Mouse (Mus musculus): ENCODE data around the gene Parp6.

Parp6 gene

GRCm38 (mm10) chr9:59616622-59617306 lies at the start of gene Parp6:
Gene Parp6 (plus strand): TSS chr9:59617284.
- peak; percentile 100 for DNase-seq

DNA sequence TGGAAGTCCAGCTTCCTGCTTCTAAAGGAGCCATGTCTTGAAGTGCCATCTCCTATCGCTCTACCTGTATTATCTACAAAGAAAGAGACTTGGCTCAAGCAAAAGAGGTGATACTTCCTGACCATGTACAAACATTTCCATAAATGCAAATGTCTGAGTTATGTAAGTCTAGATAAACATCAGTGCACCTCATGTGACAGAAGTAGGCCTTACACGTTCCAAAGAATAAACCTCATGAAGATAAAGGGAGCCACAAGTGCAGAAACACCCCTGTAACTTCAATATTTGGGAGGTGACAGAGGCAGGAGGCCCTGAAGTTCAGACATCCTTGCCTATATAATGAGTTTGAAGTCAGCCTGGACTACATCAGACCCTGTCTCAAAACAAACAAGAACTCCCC lies 45.2 kb upstream of the Parp6 start:
- no peak for DNase-seq

- no peak for DNase-seq
Observed at GRCm38 (mm10) chr9:59577401-59577800, 39.7 kb upstream of the Parp6 start.

- peak; percentile 91 to 95 for DNase-seq
Observed at GRCm38 (mm10) chr9:59577844-59578504, 39.1 kb upstream of the Parp6 start, which contains the start of gene Celf6. Gene Celf6 (plus strand): TSS chr9:59577917.

- DNase-seq = no peak
Observed at GRCm38 (mm10) chr9:59578505-59578867, 38.6 kb upstream of the Parp6 start.

GRCm38 (mm10) chr9:59584871-59585308 lies 32.2 kb upstream of the Parp6 start:
- DNase-seq = peak; percentile 69 to 79

DNA sequence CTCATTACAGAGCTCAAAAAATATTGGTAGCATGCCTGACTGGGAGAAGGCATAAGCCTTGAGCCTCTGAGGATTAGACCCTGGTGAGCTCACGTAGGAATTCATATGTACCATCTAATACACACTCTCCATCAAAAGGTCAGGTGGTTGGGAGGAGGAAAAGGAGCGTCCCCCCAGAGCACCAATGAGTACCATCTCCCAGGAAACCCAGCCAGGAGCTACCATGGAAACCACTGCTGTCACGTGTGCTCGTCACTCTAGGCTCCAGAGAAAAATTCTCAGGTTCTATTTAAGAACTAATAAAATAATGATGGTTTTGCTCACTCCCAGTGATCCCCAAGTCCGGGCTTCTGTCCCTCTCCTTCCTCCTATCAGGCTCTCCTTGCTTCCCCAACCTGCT lies 28.8 kb upstream of the Parp6 start:
- DNase-seq = no peak

GRCm38 (mm10) chr9:59588710-59589671 lies 28.1 kb upstream of the Parp6 start:
- no peak for DNase-seq

DNA sequence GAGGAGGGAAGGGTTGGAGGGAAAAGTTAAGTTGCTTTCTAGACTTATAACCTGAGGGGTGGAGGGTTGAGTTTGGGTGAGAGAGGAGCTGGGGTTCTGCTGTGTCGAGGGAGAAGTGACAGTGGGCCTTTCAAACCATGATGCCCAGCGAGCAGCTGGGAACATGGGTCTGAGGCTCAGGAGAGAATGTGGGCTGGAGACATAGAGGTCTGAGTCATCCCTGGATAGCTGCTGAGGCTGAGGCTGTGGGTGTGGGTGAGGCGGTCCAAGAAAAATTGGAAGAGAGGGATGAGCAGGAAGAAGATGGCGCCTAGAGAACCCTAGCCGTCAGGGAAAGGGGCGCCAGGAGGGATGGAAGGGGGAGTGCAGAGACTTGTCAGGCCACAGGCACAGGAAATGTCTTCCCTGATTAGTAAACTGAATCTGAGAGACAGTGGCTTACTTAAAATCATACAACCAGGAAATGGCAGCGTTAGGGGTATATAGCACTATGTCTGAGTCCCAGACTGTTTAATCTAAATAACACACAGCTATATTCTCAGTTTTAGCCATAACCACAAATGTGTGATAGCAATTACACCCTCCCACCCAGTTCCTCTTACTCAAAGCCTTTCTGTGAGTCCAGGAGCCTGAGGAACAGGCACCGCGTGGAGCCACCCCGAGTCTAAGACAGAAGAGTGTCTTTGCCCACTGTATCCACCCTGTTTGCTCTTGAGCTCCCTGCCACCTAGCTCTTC lies 27.2 kb upstream of the Parp6 start:
- no peak for DNase-seq

DNA sequence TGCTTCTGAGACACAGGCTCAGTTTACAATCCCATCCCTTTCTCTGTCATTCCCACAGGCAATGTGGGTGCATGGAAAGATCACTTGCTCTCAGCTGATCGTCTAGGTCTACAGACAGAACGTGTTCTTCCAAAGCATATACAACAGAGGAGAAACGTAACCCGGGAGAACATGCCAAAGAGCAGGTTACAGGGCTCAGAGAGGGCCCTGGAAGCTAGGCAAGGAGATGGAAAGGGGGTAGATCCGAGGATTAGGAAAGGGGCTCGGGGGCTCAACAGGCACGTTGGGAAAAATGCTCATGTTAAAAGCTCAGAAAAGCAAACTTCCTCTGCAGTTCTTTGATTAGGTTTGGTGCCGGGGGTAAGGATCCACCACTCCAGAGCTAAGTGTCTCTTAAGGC lies 15.4 kb upstream of the Parp6 start:
- DNase-seq = no peak

DNA sequence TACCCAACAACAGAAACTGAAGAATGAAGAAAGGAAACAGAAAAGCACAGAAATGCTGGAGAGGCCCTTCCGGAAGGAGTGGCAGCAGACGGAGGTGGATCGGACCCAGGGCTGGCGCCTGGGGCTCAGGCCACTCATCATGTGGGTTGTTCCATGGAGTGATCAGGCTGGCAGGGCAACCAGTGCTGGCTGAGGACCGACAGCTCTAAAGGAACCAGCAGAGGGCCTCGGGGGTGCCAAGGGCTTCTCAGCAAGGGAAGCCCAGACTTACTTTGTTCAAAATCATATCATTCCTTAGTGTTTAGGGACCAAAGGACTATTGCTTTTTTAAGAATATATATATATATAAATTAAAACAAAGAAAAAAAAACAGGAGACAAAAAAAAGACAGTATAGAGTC lies 11.1 kb upstream of the Parp6 start:
- no peak for DNase-seq

DNA sequence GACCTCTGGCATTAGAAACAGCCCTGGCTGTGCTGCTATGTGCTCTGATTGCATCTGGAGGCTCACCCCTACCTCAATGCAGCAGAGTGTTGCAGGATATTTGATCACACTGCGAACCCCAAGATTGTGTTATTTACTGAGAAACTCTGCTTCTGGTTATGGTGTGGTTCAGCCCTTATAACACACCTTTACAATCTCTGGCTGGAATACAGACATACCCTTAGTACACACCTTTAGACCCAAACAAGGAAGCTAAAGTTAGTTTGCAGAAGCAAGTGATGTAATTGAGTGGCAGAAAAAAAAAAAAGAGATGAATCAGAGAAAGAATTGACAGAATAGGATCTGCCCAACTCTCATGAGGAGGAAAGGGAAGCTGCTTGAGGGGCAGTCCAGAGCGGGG lies 6.1 kb upstream of the Parp6 start:
- DNase-seq = no peak

DNA sequence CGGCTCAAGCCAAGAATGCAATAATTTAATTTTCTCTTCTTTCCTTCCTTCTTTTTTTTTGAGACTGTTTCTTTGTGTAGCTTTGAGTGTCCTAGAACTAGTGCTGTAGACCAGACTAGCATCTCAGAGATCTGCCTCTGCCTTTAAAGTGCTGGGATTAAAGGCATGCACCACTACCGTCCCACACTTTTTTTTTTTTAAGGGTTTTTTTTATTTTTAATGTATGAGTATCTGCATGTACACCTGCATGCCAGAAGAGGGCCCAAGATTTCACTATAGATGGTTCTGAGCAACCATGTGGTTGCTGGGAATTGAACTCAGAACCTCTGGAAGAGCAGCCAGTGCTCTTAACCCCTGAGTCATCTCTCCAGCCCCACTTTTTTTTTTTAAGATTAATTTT lies 1.3 kb upstream of the Parp6 start:
- no peak for DNase-seq

- DNase-seq = no peak
Observed at GRCm38 (mm10) chr9:59617307-59617973, 356 bp downstream of the Parp6 start.

- no peak for DNase-seq
Observed at GRCm38 (mm10) chr9:59638372-59638771, 21.3 kb downstream of the Parp6 start.

DNA sequence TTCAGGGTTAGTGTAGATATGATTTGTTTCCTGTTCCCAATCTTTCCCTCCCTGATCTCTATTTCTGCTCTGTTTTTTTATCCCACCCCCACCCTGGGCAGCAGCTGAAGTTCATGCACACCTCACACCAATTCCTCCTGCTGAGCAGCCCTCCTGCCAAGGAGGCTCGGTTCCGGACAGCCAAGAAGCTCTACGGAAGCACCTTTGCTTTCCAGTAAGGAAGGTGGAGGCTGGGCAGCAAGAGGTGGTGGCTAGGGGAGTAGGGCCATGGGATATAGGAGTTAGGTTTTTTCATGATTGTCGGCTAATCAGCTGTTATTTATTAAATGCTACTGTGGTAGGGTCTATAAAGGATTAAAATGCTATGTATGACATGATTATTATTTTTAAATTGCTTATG lies 22.9 kb downstream of the Parp6 start:
- no peak for DNase-seq

- DNase-seq = no peak
Observed at GRCm38 (mm10) chr9:59641320-59641719, 24.2 kb downstream of the Parp6 start.

GRCm38 (mm10) chr9:59649911-59650310 lies 32.8 kb downstream of the Parp6 start:
- no peak for DNase-seq

GRCm38 (mm10) chr9:59653371-59653770 lies 36.3 kb downstream of the Parp6 start:
- DNase-seq = peak in 1 of 2 experiments; percentile 22

GRCm38 (mm10) chr9:59654450-59654983 lies 37.4 kb downstream of the Parp6 start:
- DNase-seq = no peak

DNA sequence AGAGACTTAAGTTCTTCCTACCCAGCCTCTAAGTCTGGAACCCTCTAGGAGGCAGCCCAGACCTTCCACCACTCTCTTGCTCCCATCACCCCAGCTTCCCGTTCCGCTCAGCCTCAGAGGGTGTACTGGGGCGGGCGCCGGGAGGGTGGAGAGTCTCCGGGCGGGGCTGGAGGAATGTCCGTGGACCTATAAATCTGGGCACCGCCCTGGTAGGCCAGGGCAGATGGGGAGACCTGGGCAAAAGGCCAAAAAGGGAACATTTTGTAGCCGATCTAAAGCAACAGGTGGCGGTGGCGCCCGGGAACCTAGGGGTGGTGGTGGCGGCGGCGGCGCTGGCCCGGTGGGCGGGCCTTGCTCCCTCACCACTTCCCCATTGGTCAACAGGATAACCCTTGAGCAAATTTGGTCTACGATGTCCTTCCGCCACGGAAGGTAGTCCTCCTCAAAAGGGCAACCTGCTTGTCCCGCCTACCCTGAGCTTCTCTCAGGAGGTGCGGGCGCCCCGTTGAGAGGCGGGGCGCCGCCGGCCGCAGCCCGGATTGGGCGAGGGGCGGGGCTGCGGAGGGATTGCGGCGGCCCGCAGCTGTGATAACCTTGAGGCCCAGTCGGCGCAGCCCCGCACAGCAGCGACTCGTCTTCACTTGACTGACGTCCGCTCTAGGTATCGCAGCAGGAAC lies 39.0 kb downstream of the Parp6 start, which contains the start of gene Pkm:
Pkm (plus strand) TSS at position 411 of the 677 bp plus-strand sequence.
- DNase-seq = peak; percentile 97
